Mouse (Mus musculus): ENCODE measurements around the gene Zfp865.

- no peak for TF ChIP-seq CTCF (IDR thresholded peaks at IDR 0.05; ENCODE audit: low read depth, low read length)
- no peak for TF ChIP-seq GATA1 (IDR thresholded peaks at IDR 0.05; ENCODE audit: borderline replicate concordance, low read length)
- no peak for TF ChIP-seq TAL1 (conservative IDR thresholded peaks at IDR 0.05; ENCODE audit: low read depth, low read length)
Measured at GRCm38 (mm10) chr7:5056651-5057263, 36.6 kb downstream of the Zfp865 start.
